Mouse (Mus musculus) heart, embryonic 15.5 days (tissue): ENCODE results near the gene Ttll10. TPM values are rescaled to one million over a fixed set of nuclear protein-coding genes. Genes with fewer than 3 reads are reported as not detected.
A peak's percentile ranks its signal among the peaks of the same experiment; 100 is the strongest.

ENCODE experiments used
- ATAC-seq: fragments of 200-750 bp; cut with Nextera tagmentation; replicated peaks from 2 replicates; pipeline ENCODE4 v1.8.0; 2017; ENCODE audit warnings: low read depth, moderate TSS enrichment; ENCODE audit not compliant: insufficient number of reproducible peaks, insufficient read depth, low FRiP score
- H3K27ac ChIP-seq: fragments of 300-500 bp; sonication (generic); 2 replicates; pipeline ENCODE4 v1.5.1; 2015; ENCODE audit warnings: mild to moderate bottlenecking, inconsistent platforms
- H3K27me3 ChIP-seq: fragments of 300-500 bp; sonication (generic); 2 replicates; pipeline ENCODE4 v1.6.1; 2015; ENCODE audit warnings: inconsistent platforms
- H3K36me3 ChIP-seq: fragments of 300-500 bp; sonication (generic); 2 replicates; pipeline ENCODE4 v1.6.1; 2015; ENCODE audit warnings: mild to moderate bottlenecking, inconsistent platforms
- H3K4me1 ChIP-seq: fragments of 300-500 bp; sonication (generic); replicated peaks from 2 replicates; pipeline ENCODE4 v1.6.1; 2015; ENCODE audit warnings: inconsistent platforms
- H3K4me2 ChIP-seq: fragments of 300-500 bp; sonication (generic); 2 replicates; pipeline ENCODE4 v1.6.1; 2015; ENCODE audit warnings: inconsistent platforms, mild to moderate bottlenecking, moderate library complexity
- H3K4me3 ChIP-seq: fragments of 300-500 bp; sonication (generic); 2 replicates; pipeline ENCODE4 v1.5.1; 2015; ENCODE audit warnings: mild to moderate bottlenecking, inconsistent platforms
- H3K9ac ChIP-seq: fragments of 300-500 bp; sonication (generic); 2 replicates; pipeline ENCODE4 v1.6.1; 2015; ENCODE audit warnings: mild to moderate bottlenecking, inconsistent platforms
- H3K9me3 ChIP-seq: fragments of 300-500 bp; sonication (generic); replicated peaks from 2 replicates; pipeline ENCODE4 v1.6.1; 2016; ENCODE audit warnings: inconsistent platforms
- WGBS: fragments of 180-500 bp; shearing (Covaris S2); methylation state at CpG from one replicate; pipeline ENCODE4 v1.1.7; 2015; ENCODE audit warnings: mixed read lengths; 5-methylcytosine and 5-hydroxymethylcytosine counted together
- polyA plus RNA-seq: library from polyadenylated mRNA; unstranded; fragments of >200 nt; fragmentation: Nextera tagmentation; extraction: Ambion mirVana; gene quantifications from 2 replicates; pipeline ENCODE4 v1.2.1, GENCODE M21; 2015

Ttll10 gene
- polyA plus RNA-seq, 1 experiment from 2014 or later = 0.59 TPM

- H3K36me3 ChIP-seq = peaks cover 8% of the 10 kb centered on the region; the same call in 1 of the 2 replicates
- no peak overlapping the region for H3K4me3 ChIP-seq
- H3K4me2 ChIP-seq = no peak overlapping the region
- peaks cover 12% of the 10 kb centered on the region for H3K4me1 ChIP-seq
- 80% methylated on average over 9 of the region's 9 CpGs for WGBS
- ATAC-seq = no peak
- H3K9me3 ChIP-seq = no peaks in the 10 kb centered on the region
- no peak overlapping the region for H3K27ac ChIP-seq
- no peaks in the 10 kb centered on the region for H3K27me3 ChIP-seq
- no peak overlapping the region for H3K9ac ChIP-seq
Measured at GRCm38 (mm10) chr4:156023520-156023919, 35.7 kb downstream of the Ttll10 start.

DNA sequence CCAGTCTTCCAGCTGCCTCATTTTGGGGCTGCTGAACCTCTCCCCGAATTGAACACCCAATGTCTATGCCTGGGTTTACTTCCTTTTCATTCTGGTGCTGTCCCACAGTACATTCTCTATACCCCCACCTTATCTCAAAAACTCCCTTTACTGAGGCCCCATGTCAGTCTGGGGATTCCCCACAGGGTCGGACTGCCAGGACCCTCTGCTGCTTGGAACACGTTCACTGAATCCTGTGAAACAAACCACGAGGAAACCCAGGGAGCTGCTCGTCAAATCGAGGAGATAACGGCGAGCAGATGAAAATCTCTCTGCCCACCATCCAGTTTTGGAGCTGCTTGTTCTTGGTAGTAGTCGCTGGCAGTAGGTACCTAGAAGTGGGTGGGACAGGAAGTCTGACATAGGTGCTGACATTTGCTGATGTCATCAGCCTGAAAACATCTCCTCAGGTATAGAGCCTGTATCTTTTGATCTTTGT is 37.2 kb downstream of the Ttll10 start:
- Histone ChIP-seq H3K27me3 (no peaks in the 10 kb centered on the region), H3K4me2 (no peak overlapping the region), H3K4me1 (peaks cover 12% of the 10 kb centered on the region), H3K9me3 (no peaks in the 10 kb centered on the region), H3K4me3 (no peak overlapping the region), H3K9ac (no peak overlapping the region), H3K36me3 (no peaks in the 10 kb centered on the region; the same call in 1 of the 2 replicates), H3K27ac (no peak overlapping the region)
- no peak for ATAC-seq
- WGBS = 32% methylated on average over 9 of the region's 9 CpGs

GRCm38 (mm10) chr4:156021381-156021780 is 37.8 kb downstream of the Ttll10 start:
- WGBS = 68% methylated on average over 3 of the region's 3 CpGs
- Histone ChIP-seq H3K4me3 (no peak overlapping the region), H3K36me3 (no peaks in the 10 kb centered on the region; the same call in 1 of the 2 replicates), H3K9me3 (no peaks in the 10 kb centered on the region), H3K27me3 (no peaks in the 10 kb centered on the region), H3K9ac (no peak overlapping the region), H3K4me2 (no peak overlapping the region), H3K4me1 (peaks cover 10% of the 10 kb centered on the region), H3K27ac (no peak overlapping the region)
- ATAC-seq = no peak

DNA sequence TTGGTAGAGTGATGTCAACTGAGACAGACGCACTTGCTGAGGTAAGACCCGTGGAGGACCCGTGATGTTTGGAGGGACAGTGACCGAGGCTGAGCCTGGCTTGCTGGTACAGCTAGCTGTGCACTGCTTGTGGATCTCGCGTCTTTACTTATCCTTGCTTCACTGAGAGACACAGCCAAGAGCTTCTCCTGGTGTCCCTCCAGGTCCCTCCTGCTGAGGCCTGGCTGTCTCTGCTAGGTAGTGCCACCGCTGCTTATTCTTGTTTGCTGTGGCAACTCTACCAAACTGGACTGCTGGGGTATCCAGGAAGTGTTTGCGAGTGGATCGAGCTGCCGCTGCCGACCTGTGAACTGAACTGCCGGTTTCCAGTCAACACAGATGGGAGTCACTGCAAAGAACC is 39.4 kb downstream of the Ttll10 start:
- H3K27ac ChIP-seq = no peak overlapping the region
- H3K36me3 ChIP-seq = no peaks in the 10 kb centered on the region; the same call in 1 of the 2 replicates
- H3K9ac ChIP-seq = no peak overlapping the region
- no peaks in the 10 kb centered on the region for H3K9me3 ChIP-seq
- 85% methylated on average over 12 of the region's 12 CpGs for WGBS
- no peaks in the 10 kb centered on the region for H3K27me3 ChIP-seq
- no peaks in the 10 kb centered on the region for H3K4me1 ChIP-seq
- H3K4me3 ChIP-seq = no peak overlapping the region
- H3K4me2 ChIP-seq = no peak overlapping the region
- no peak for ATAC-seq

DNA sequence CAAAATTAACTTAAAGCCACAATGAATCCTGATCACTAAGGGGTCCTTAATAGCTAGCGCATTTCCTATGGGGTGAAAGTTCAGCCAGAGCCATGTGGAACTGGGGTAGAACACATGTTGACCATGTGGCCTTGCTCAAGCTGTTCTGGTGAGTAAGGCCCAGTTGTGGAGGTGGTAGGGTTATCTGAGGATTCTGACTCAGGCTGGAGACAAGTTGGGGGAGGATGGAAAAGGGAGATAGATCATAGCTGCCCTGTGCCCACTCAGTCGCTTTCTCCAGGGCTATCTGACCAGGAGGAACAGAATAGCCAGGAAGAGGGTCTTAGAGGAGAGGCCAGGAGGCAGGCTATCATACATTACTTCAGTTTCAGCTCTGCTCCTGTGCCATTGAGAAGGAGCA is 44.8 kb downstream of the Ttll10 start:
- 70% methylated on average over 2 of the region's 2 CpGs for WGBS

DNA sequence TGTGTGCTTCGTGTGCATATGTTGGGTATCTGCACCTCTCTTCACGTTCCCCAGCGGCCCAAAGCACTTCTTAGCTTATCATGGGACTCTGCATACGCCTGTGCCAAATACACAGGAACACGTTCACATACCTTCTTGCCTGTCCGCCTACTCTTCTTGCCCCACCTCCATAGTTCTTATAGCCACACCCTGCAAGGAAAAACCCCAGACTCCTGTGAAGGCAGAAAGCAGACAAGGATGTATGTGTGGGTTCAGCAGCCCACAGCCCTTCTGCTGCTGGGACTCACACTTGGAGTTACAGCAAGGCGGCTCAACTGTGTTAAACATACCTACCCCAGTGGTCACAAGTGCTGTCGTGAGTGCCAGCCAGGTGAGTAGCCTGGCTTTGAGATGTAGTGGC is 45.6 kb downstream of the Ttll10 start, which contains the start of gene Tnfrsf4:
Gene Tnfrsf4 (plus strand): TSS at position 207 of the 400 bp plus-strand sequence.
- Histone ChIP-seq H3K9me3 (no peaks in the 10 kb centered on the region), H3K36me3 (peaks cover 40% of the 10 kb centered on the region), H3K4me2 (no peak within 1 kb of the TSS), H3K4me1 (no peaks in the 10 kb centered on the region), H3K9ac (no peak within 1 kb of the TSS), H3K27ac (no peak within 1 kb of the TSS), H3K27me3 (no peaks in the 10 kb centered on the region), H3K4me3 (no peak within 1 kb of the TSS)
- no peak for ATAC-seq
- 78% methylated on average over 8 of the region's 8 CpGs for WGBS

More for the DNA sequence above, 44.8 kb downstream of the Ttll10 start:
- H3K4me1 ChIP-seq = no peaks in the 10 kb centered on the region
- ATAC-seq = no peak
- no peak overlapping the region for H3K4me3 ChIP-seq
- H3K27me3 ChIP-seq = no peaks in the 10 kb centered on the region
- no peak overlapping the region for H3K9ac ChIP-seq
- H3K36me3 ChIP-seq = peaks cover 32% of the 10 kb centered on the region
- H3K9me3 ChIP-seq = no peaks in the 10 kb centered on the region
- no peak overlapping the region for H3K27ac ChIP-seq
- H3K4me2 ChIP-seq = no peak overlapping the region

- no peak for ATAC-seq
- H3K9me3 ChIP-seq = no peaks in the 10 kb centered on the region
- peaks cover 81% of the 10 kb centered on the region for H3K36me3 ChIP-seq
- H3K27me3 ChIP-seq = no peaks in the 10 kb centered on the region
- H3K27ac ChIP-seq = no peak overlapping the region
- no peak overlapping the region for H3K4me3 ChIP-seq
- no peak overlapping the region for H3K4me2 ChIP-seq
- no peaks in the 10 kb centered on the region for H3K4me1 ChIP-seq
- H3K9ac ChIP-seq = no peak overlapping the region
- WGBS = 91% methylated on average over 4 of the region's 4 CpGs
Measured at GRCm38 (mm10) chr4:156008369-156008768, 50.8 kb downstream of the Ttll10 start.

DNA sequence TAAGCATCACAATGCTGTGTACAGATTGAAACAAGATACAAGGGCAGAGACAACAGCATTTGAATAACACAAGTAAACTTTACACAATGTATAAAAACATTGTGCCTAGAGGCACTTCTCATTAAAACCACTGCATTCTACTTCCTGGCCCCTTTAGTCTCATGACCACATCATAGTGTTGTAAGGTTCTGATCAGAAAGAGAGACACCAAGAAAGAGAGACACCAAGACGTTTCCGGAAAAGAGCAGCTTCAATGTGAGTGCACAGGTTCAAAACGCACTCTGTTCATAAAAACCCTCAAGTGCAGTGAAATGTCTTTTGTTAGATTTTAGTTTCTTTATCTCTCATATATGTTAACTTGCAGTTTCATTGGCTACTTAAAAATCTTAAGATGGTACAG is 55.1 kb downstream of the Ttll10 start:
- Histone ChIP-seq H3K9me3 (no peaks in the 10 kb centered on the region), H3K9ac (no peak overlapping the region), H3K36me3 (peaks cover 87% of the 10 kb centered on the region), H3K4me3 (no peak overlapping the region), H3K4me1 (no peaks in the 10 kb centered on the region), H3K27ac (no peak overlapping the region), H3K27me3 (no peaks in the 10 kb centered on the region), H3K4me2 (no peak overlapping the region)
- no peak for ATAC-seq
- WGBS = 88% methylated on average over 3 of the region's 3 CpGs

- H3K9ac ChIP-seq = peak overlapping the region; percentile 84
- H3K4me3 ChIP-seq = peak overlapping the region; percentile 70
- peaks cover 24% of the 10 kb centered on the region for H3K4me1 ChIP-seq
- peak overlapping the region; percentile 72 for H3K4me2 ChIP-seq
- no peak for ATAC-seq
- no peaks in the 10 kb centered on the region for H3K9me3 ChIP-seq
- peak overlapping the region; percentile 98 for H3K27ac ChIP-seq
- H3K36me3 ChIP-seq = peaks cover 23% of the 10 kb centered on the region
- WGBS = 3% methylated on average over 15 of the region's 15 CpGs
- no peaks in the 10 kb centered on the region for H3K27me3 ChIP-seq
Measured at GRCm38 (mm10) chr4:155993606-155994005, 65.6 kb downstream of the Ttll10 start.

DNA sequence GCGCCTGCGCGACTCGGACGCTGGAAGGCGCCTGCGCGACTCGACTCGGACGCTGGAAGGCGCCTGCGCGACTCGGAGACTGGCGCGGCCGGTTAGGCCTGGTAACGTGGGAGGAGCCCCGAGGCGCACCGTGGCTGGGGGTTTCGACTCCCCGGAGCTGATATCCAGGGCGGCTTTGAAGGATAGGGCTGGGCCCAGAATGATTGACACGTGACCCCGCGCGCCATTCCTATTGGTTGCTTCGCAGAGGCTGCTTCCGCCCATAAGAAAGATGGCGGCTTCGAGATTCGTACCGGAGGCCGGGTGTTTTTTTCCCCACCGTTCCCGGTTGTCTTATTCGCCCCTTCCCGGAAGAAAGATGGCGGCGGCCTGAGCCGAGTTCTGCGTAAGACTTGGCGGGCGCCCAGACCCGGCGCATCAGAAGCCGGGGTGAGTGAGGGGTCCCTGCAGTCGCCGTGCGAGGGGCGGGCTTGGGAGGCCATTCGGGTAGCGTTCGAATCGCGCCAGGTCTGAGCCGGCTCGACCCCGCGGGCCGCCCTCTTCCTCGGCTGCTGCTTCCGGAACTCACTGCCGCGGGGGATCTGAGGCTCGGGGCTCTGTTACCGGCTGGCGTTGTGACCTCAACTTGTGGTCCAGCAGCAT is 66.2 kb downstream of the Ttll10 start:
- WGBS = under 1% methylated on average over 70 of the region's 70 CpGs

DNA sequence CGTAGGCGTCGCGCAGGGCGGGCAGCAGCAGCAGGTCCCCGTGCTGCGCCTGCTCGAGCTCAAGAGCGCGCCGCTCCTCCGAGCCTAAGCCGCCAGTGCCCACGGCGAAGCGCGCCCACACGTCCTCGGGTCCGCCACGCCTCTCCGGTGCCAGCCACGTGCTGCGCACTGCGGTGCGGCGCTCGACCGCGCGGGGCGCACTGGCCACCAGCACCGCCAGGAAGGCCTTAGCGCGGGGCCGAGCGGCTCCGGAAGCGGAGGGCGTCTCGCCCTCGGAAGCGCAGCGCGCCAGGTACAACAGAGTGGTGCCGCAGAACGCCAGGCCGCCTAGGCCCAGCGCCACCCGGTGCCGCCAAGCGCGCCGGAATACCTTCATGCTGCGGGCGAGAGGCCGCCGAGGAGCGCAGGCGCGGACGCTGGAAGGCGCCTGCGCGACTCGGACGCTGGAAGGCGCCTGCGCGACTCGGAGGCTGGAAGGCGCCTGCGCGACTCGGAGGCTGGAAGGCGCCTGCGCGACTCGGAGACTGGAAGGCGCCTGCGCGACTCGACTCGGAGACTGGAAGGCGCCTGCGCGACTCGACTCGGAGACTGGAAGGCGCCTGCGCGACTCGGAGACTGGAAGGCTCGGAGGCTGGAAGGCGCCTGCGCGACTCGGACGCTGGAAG is 66.8 kb downstream of the Ttll10 start, which contains the start of the genes B3galt6 and Sdf4:
Gene B3galt6 (minus strand): TSS at position 409 of the 665 bp plus-strand sequence.
Gene Sdf4 (plus strand): TSS at position 632 of the 665 bp plus-strand sequence.
- peak; percentile 88 for ATAC-seq
- peak within 1 kb of the TSS; percentile 84 for H3K9ac ChIP-seq
- H3K9me3 ChIP-seq = no peaks in the 10 kb centered on the region
- under 1% methylated on average over 96 of the region's 99 CpGs for WGBS
- peak within 1 kb of the TSS; percentile 92 for H3K4me2 ChIP-seq
- peak within 1 kb of the TSS; percentile 98 for H3K27ac ChIP-seq
- peaks cover 24% of the 10 kb centered on the region for H3K4me1 ChIP-seq
- H3K36me3 ChIP-seq = peaks cover 10% of the 10 kb centered on the region; the same call in 1 of the 2 replicates
- H3K4me3 ChIP-seq = peak within 1 kb of the TSS; percentile 70
- H3K27me3 ChIP-seq = no peaks in the 10 kb centered on the region

More for the DNA sequence above, 66.2 kb downstream of the Ttll10 start:
- Histone ChIP-seq H3K9me3 (no peaks in the 10 kb centered on the region), H3K4me2 (peak overlapping the region; percentile 72), H3K27ac (peak overlapping the region; percentile 98), H3K27me3 (no peaks in the 10 kb centered on the region), H3K9ac (peak overlapping the region; percentile 84), H3K36me3 (peaks cover 17% of the 10 kb centered on the region), H3K4me3 (peak overlapping the region; percentile 70), H3K4me1 (peaks cover 24% of the 10 kb centered on the region)
- peak; percentile 84 for ATAC-seq
